Mouse (Mus musculus) frontal cortex, postnatal 36 days (tissue): ENCODE measurements at regions not wholly inside any gene's neighbourhood (a gene's known extent, or its start where the extent isn't known, plus 50 kb on each side); places are given as distances from the start of the nearest gene placed in this dataset.
A peak's percentile ranks its signal among the peaks of the same experiment; 100 is the strongest.

ENCODE experiments used
- DNase-seq, 2 experiments: peaks; one replicate each; pipeline ENCODE4 v3.0.0; 2022; ENCODE audit warnings: low spot score in 2 of 2

- DNase-seq = no peak
Observed at GRCm38 (mm10) chr5:119944371-119944770, 111.9 kb downstream of the Tbx5 start.

- no peak for DNase-seq
Observed at GRCm38 (mm10) chr5:119948399-119948798, 115.9 kb downstream of the Tbx5 start.

GRCm38 (mm10) chr5:119952085-119952484, 119.6 kb downstream of the Tbx5 start:
- DNase-seq = no peak

GRCm38 (mm10) chr5:119953189-119953588, 120.7 kb downstream of the Tbx5 start:
- peak in 1 of 2 experiments; percentile 27 for DNase-seq

- no peak for DNase-seq
Observed at GRCm38 (mm10) chr5:119953811-119954566, 121.5 kb downstream of the Tbx5 start.

- no peak for DNase-seq
Observed at GRCm38 (mm10) chr5:119958942-119959341, 126.5 kb downstream of the Tbx5 start.

GRCm38 (mm10) chr5:119964751-119965150, 132.3 kb downstream of the Tbx5 start:
- DNase-seq = no peak

- DNase-seq = peak in 1 of 2 experiments; percentile 40
Observed at GRCm38 (mm10) chr5:119971286-119971685, 138.8 kb downstream of the Tbx5 start.

GRCm38 (mm10) chr5:119972802-119973437, 140.5 kb downstream of the Tbx5 start:
- peak in 1 of 2 experiments; percentile 52 for DNase-seq

GRCm38 (mm10) chr5:119978096-119978715, 138.1 kb upstream of the Rbm19 start:
- no peak for DNase-seq

GRCm38 (mm10) chr5:119981111-119981807, 135.0 kb upstream of the Rbm19 start:
- peak; percentile 28 to 47 for DNase-seq

- no peak for DNase-seq
Observed at GRCm38 (mm10) chr5:119984206-119984605, 132.1 kb upstream of the Rbm19 start.

GRCm38 (mm10) chr5:119992130-119992529, 124.1 kb upstream of the Rbm19 start:
- DNase-seq = no peak

- no peak for DNase-seq
Observed at GRCm38 (mm10) chr5:119995726-119996125, 120.5 kb upstream of the Rbm19 start.

GRCm38 (mm10) chr5:120005696-120006469, 110.4 kb upstream of the Rbm19 start:
- no peak for DNase-seq

GRCm38 (mm10) chr5:120007738-120008137, 108.5 kb upstream of the Rbm19 start:
- DNase-seq = no peak

- no peak for DNase-seq
Observed at GRCm38 (mm10) chr5:120008306-120008705, 108.0 kb upstream of the Rbm19 start.

GRCm38 (mm10) chr5:120015417-120015816, 100.8 kb upstream of the Rbm19 start:
- DNase-seq = no peak

GRCm38 (mm10) chr5:120018126-120018525, 98.1 kb upstream of the Rbm19 start:
- no peak for DNase-seq

GRCm38 (mm10) chr5:120020748-120021147, 95.5 kb upstream of the Rbm19 start:
- no peak for DNase-seq

GRCm38 (mm10) chr5:120022276-120022675, 94.0 kb upstream of the Rbm19 start:
- DNase-seq = peak in 1 of 2 experiments; percentile 16
